Mouse (Mus musculus): ENCODE measurements around the gene Xrcc2.

Gene Xrcc2

DNA sequence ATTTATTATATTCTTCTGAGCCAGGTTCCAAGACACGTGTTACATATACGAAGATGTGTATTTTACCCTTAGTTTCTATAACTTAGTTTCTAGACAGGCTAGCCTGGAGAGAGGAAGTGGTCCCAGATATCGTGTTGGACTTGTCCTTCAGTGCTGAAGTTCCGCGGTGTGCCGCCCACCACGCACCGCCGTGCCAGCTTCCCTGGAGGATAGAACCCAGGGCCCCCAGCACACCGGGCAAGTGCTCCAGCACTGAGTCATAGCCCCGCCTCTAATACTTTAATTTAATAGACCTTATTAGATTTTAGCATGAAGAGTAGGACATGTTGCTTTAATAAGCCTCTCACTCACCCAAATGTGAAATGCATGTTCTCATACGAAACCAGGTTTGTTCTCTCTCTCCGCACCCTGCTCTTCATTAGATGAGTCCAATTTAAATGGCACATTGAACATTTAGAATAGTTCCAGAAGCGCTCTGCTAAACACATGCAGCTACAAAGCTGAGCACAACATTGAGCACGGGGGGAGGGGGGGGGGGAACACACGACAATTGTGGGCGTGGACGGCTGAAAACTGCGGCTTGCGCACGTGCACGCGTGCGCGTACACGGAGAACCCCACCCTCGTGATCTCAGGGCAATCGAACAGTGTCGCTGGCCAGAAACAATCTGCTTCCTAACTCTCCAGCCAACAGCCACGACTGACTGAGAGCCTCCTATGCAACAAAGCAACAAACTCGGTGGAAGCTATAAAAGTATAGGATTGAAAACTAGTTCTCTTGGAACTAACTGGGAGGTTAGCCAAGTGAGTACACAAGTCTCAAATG is 33.7 kb downstream of the Xrcc2 start:
- ATAC-seq (ENCODE audit: insufficient number of reproducible peaks, low FRiP score, low TSS enrichment) = no peak

- no peak for ATAC-seq (ENCODE audit: insufficient number of reproducible peaks, low FRiP score, low TSS enrichment)
Measured at GRCm38 (mm10) chr5:25671051-25671450, 34.6 kb downstream of the Xrcc2 start.

DNA sequence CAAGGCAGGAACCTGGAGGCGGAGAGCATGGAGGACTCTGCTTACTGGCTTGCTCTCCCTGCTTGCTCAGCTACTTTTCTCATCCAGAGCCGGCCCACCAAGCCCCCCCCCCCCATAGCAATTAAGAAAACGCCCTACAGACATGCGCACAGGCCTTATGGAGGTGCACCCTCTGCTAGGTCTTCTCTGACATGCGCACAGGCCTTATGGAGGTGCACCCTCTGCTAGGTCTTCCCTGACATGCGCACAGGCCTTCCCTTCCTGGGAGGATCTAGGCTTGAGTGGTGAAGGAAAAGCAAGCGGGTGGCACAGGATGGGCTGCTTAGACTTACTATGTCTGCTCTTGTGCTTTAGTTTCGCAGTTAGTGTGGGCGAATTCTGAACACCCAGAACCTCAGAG is 37.3 kb downstream of the Xrcc2 start:
- no peak for ATAC-seq (ENCODE audit: insufficient number of reproducible peaks, low FRiP score, low TSS enrichment)

DNA sequence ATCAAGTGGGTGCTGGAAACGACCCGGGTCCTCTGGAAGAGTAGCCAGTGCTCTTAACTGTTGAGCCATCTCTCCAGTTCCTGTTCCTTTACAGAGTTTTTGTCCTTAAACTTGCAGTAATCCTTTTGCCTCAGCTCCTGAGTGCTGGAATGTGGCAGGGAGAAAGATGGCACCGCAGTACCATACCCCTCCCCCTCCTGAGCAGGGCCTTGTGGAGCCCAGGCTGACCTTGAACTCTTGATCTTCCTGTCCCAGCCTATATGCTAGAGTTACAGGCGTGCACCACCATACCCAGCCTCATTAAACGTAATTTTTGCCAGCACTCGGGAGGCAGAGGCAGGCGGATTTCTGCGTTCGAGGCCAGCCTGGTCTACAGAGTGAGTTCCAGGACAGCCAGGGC is 38.9 kb downstream of the Xrcc2 start:
- no peak for ATAC-seq (ENCODE audit: insufficient number of reproducible peaks, low FRiP score, low TSS enrichment)

- no peak for ATAC-seq (ENCODE audit: insufficient number of reproducible peaks, low FRiP score, low TSS enrichment)
Measured at GRCm38 (mm10) chr5:25666108-25666507, 39.5 kb downstream of the Xrcc2 start.

- ATAC-seq (ENCODE audit: insufficient number of reproducible peaks, low FRiP score, low TSS enrichment) = no peak
Measured at GRCm38 (mm10) chr5:25665516-25665915, 40.1 kb downstream of the Xrcc2 start.

GRCm38 (mm10) chr5:25663165-25663564 is 42.5 kb downstream of the Xrcc2 start:
- no peak for ATAC-seq (ENCODE audit: insufficient number of reproducible peaks, low FRiP score, low TSS enrichment)

- ATAC-seq (ENCODE audit: insufficient number of reproducible peaks, low FRiP score, low TSS enrichment) = no peak
Measured at GRCm38 (mm10) chr5:25654578-25654987, 51.0 kb downstream of the Xrcc2 start.

- ATAC-seq (ENCODE audit: insufficient number of reproducible peaks, low FRiP score, low TSS enrichment) = no peak
Measured at GRCm38 (mm10) chr5:25653377-25653776, 52.2 kb downstream of the Xrcc2 start.

DNA sequence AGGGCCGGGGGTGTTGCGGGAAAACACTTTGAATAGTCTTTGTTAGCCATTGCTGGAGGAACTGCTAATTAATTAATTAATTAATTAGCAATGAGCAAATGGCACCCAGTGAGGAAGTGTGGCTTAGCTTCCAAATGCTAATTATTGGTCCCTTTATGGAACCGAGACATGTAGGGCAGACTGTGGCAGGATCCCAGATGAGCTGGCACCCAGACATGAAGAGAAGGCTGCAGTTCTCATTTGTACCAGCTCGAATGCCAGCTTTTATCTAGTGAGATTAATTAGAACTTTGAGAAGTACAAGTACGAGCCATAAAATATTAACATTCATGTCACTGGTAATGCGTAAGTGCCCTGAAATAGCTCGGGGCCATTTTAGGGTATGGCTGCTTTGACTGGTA is 53.2 kb downstream of the Xrcc2 start:
- ATAC-seq (ENCODE audit: insufficient number of reproducible peaks, low FRiP score, low TSS enrichment) = no peak

DNA sequence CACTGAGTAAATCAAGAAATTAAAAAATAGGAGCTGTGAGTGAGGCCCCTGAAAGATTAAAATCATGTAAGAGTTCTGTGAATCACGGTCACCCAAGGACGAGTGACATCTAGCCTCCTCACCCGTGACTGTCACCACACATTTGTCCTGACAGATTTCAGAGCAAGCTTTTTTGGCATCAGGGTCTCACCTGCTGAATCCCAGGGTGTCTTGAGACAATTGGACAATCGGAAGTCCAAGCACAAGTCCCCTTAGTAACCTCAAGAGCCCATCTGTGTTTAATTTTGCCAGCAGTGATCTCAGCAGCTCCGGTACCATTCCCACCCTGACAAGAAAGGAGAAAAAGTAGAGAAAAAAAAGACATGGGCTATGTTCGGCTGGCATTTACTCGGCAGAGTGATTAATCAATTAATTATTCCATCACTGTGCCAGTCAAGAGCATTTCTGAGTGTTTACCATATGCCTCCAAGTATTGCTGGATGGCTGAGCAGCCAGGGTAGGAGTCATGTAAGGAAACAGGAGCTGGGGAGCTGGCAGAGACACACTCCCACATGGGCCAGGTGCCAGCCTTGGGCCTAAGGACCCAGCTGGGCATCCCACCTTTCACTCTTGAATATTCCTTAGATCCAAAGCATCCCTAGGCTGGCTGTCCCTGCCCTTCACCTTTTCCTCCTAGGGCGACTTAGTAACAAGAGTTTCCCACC is 59.8 kb downstream of the Xrcc2 start:
- ATAC-seq (ENCODE audit: insufficient number of reproducible peaks, low FRiP score, low TSS enrichment) = no peak

- ATAC-seq (ENCODE audit: insufficient number of reproducible peaks, low FRiP score, low TSS enrichment) = no peak
Measured at GRCm38 (mm10) chr5:25644509-25644908, 61.1 kb downstream of the Xrcc2 start.

GRCm38 (mm10) chr5:25642741-25643140 is 62.9 kb downstream of the Xrcc2 start:
- no peak for ATAC-seq (ENCODE audit: insufficient number of reproducible peaks, low FRiP score, low TSS enrichment)

Measured in cerebellum, adult (tissue).